Mouse (Mus musculus): ENCODE measurements around the gene Hrasls5. TPM values are rescaled to one million over a fixed set of nuclear protein-coding genes. Genes with fewer than 3 reads are reported as not detected.

Hrasls5 gene
- polyA plus RNA-seq, 1 experiment from 2014 or later, result not detected

- Histone ChIP-seq H3K9me3 (no peaks in the 10 kb centered on the region), H3K9ac (replicated peaks) (no peak overlapping the region), H3K4me3 (replicated peaks) (no peak overlapping the region), H3K4me1 (replicated peaks) (peaks cover 12% of the 10 kb centered on the region), H3K36me3 (no peaks in the 10 kb centered on the region), H3K4me2 (replicated peaks) (no peak overlapping the region), H3K27ac (no peak overlapping the region), H3K27me3 (peaks cover 28% of the 10 kb centered on the region)
- 79% methylated on average over 5 of the region's 5 CpGs for WGBS
- no peak for ATAC-seq
These were observed 4.0 kb downstream of the Hrasls5 start for GRCm38 (mm10) chr19:7616231-7616930.

DNA sequence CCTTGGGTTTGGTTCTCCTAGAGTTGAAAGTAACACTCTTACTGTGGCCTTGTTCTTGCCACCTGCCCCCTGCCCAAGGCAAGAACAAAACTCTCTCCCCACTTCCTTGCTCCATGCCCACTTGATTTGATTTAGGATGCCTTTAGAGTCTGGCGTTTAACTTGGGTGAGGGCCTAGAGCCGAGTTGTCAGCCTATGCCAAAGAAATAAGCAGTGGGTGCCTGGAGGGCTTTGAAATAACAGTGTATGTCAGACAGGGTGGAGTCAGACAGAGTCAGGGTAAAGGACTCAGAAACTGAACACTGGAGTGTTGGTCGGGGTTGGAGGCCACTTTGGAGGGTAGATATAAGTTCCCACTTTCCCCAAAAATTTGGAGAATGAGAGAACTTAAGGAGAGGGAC is 4.7 kb downstream of the Hrasls5 start:
- H3K27me3 ChIP-seq, result peaks cover 21% of the 10 kb centered on the region
- no peak overlapping the region for H3K27ac ChIP-seq
- H3K9ac ChIP-seq (replicated peaks), result no peak overlapping the region
- H3K36me3 ChIP-seq, result no peaks in the 10 kb centered on the region
- no peak for ATAC-seq
- H3K4me2 ChIP-seq (replicated peaks), result no peak overlapping the region
- H3K9me3 ChIP-seq, result no peaks in the 10 kb centered on the region
- 68% methylated on average over 3 of the region's 3 CpGs for WGBS
- no peak overlapping the region for H3K4me3 ChIP-seq (replicated peaks)
- peaks cover 5% of the 10 kb centered on the region for H3K4me1 ChIP-seq (replicated peaks)

DNA sequence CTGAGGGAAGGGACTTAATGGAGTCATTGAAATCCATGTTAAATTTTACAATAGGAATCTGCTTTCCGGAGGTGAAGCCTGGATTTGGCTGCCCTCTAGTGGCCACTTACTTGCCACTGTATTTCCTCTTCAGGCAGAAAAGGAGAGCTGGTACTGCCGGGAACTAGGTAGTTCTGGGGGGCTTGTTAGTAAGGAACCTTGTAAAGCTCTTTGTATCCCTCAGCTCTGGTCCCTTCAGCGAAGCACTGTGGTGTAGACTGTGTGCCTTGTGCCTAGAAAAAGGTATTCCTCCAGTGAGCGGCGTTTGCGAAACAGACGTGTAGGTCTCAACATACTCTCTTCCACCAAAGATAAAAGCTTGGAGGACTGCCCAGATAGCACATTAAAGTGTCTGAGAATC is 5.4 kb downstream of the Hrasls5 start:
- Histone ChIP-seq H3K4me1 (replicated peaks) (no peaks in the 10 kb centered on the region), H3K27ac (no peak overlapping the region), H3K27me3 (peaks cover 15% of the 10 kb centered on the region), H3K9ac (replicated peaks) (no peak overlapping the region), H3K9me3 (no peaks in the 10 kb centered on the region), H3K36me3 (no peaks in the 10 kb centered on the region), H3K4me3 (replicated peaks) (no peak overlapping the region), H3K4me2 (replicated peaks) (no peak overlapping the region)
- 44% methylated on average over 7 of the region's 7 CpGs for WGBS
- ATAC-seq, result peak; percentile 55; the same call in 1 of the 2 replicates

DNA sequence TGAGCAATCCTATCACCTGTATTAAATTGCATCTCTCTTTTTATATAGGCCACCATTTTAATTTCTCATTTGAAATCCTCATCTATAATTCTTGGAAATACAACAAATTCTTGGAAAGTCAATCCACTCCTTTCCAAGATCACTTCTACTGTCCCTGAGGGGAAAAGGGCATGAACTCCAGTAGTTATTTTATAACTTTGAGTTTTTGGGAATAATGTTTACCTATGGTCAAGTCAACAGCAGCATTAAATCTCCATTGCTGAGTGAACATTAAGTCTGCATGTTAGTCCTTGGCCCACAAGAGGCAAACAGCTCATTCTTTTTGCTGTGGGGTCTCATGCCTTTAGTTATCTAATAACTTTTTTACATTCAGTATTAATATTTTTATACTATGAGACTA is 20.7 kb downstream of the Hrasls5 start:
- no peak overlapping the region for H3K4me3 ChIP-seq (replicated peaks)
- H3K36me3 ChIP-seq, result no peaks in the 10 kb centered on the region
- no peak overlapping the region for H3K4me2 ChIP-seq (replicated peaks)
- no peaks in the 10 kb centered on the region for H3K27me3 ChIP-seq
- ATAC-seq, result no peak
- H3K9me3 ChIP-seq, result no peaks in the 10 kb centered on the region
- H3K9ac ChIP-seq (replicated peaks), result no peak overlapping the region
- no peaks in the 10 kb centered on the region for H3K4me1 ChIP-seq (replicated peaks)
- no peak overlapping the region for H3K27ac ChIP-seq

GRCm38 (mm10) chr19:7633786-7634185 is 21.4 kb downstream of the Hrasls5 start:
- Histone ChIP-seq H3K4me2 (replicated peaks) (no peak overlapping the region), H3K27ac (no peak overlapping the region), H3K4me3 (replicated peaks) (no peak overlapping the region), H3K36me3 (no peaks in the 10 kb centered on the region), H3K9ac (replicated peaks) (no peak overlapping the region), H3K27me3 (no peaks in the 10 kb centered on the region), H3K9me3 (no peaks in the 10 kb centered on the region), H3K4me1 (replicated peaks) (no peaks in the 10 kb centered on the region)
- WGBS, result 80% methylated on average over 1 of the region's 1 CpGs
- no peak for ATAC-seq

DNA sequence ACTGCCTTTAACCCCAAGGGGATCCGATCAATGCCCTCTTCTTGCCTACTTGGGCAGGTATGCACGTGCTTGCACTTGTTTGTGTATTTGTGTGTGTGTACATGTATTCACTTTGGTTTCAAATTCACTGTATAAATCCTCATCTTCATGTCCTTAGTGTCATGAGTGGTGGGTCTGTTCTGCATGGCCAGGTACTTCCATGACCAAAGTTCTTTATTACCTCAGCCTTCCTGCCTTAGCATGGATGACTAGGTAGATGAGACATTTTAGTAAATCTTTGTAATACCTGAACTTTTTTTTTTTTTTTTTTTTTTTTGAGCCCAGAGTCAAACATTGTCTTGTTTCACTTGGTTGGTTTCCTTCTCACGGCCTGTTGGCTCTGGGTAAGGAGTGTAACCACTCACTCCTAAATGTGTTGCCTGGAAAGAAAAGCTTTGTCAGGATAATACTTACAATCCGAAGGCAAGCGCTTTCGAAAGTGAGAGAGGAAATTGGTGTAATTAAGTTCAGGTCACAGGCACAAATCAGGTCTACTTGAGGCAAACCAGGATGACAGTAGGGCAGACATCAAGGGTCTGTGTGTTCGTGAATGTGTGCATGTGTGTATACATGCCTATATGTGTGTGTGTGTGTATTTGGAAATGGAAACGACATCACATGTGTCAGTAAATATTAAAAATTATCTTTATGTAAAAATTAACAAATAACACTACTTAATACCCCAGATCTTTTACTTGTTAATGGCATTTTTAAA is 36.7 kb downstream of the Hrasls5 start:
- Histone ChIP-seq H3K9me3 (no peaks in the 10 kb centered on the region), H3K36me3 (no peaks in the 10 kb centered on the region), H3K27ac (no peak overlapping the region), H3K9ac (replicated peaks) (no peak overlapping the region), H3K4me1 (replicated peaks) (no peaks in the 10 kb centered on the region), H3K4me3 (replicated peaks) (no peak overlapping the region), H3K4me2 (replicated peaks) (no peak overlapping the region), H3K27me3 (no peaks in the 10 kb centered on the region)
- WGBS, result 84% methylated on average over 8 of the region's 8 CpGs
- ATAC-seq, result no peak

GRCm38 (mm10) chr19:7672033-7672432 is 59.7 kb downstream of the Hrasls5 start:
- Histone ChIP-seq H3K27me3 (no peaks in the 10 kb centered on the region), H3K9me3 (no peaks in the 10 kb centered on the region), H3K4me2 (replicated peaks) (no peak overlapping the region), H3K9ac (replicated peaks) (no peak overlapping the region), H3K4me3 (replicated peaks) (no peak overlapping the region), H3K4me1 (replicated peaks) (no peaks in the 10 kb centered on the region), H3K36me3 (no peaks in the 10 kb centered on the region), H3K27ac (no peak overlapping the region)
- no peak for ATAC-seq
- 0% methylated on average over 1 of the region's 1 CpGs for WGBS

DNA sequence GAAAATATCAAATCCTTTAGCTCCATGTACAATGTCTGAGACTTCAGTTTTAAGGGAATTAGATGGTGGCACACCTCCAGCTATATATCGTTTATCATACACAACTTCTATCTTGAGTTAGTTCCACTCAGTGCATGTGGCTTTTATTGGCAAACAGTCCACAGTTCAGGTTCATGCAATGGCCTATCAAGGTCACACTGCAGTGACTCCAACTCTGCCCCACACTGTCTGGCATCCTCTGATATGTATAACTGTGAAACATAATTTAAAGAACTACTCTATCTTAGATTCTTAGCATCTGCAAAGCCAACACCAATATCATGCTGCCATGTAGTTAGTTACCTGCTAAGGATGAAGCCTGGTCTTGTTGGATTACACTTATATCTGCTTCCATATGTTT is 75.6 kb downstream of the Hrasls5 start:
- H3K9ac ChIP-seq (replicated peaks), result no peak overlapping the region
- H3K36me3 ChIP-seq, result no peaks in the 10 kb centered on the region
- ATAC-seq, result no peak
- no peak overlapping the region for H3K27ac ChIP-seq
- no peak overlapping the region for H3K4me2 ChIP-seq (replicated peaks)
- H3K4me1 ChIP-seq (replicated peaks), result no peaks in the 10 kb centered on the region
- no peak overlapping the region for H3K4me3 ChIP-seq (replicated peaks)
- H3K27me3 ChIP-seq, result no peaks in the 10 kb centered on the region
- 93% methylated on average over 1 of the region's 1 CpGs for WGBS
- H3K9me3 ChIP-seq, result no peaks in the 10 kb centered on the region

Other genes starting within 250 kb of the Hrasls5 start
- gene Spindoc, start 229.5 kb upstream of the Hrasls5 start, polyA plus RNA-seq (2015; fragmentation: Nextera tagmentation; extraction: Ambion mirVana), result 42.2 and 45.3 TPM in 2 replicates
- 16.7 and 17.5 TPM in 2 replicates for gene 2700081O15Rik, start 194.9 kb upstream of the Hrasls5 start, polyA plus RNA-seq (2015; fragmentation: Nextera tagmentation; extraction: Ambion mirVana)
- gene Rtn3, start 129.3 kb upstream of the Hrasls5 start, polyA plus RNA-seq (2015; fragmentation: Nextera tagmentation; extraction: Ambion mirVana), result 557 and 566 TPM in 2 replicates
- gene Atl3, start 118.5 kb upstream of the Hrasls5 start, polyA plus RNA-seq (2015; fragmentation: Nextera tagmentation; extraction: Ambion mirVana), result 6.0 and 6.3 TPM in 2 replicates
- 1.3 and 2.6 TPM in 2 replicates for gene Pla2g16, start 55.1 kb upstream of the Hrasls5 start, polyA plus RNA-seq (2015; fragmentation: Nextera tagmentation; extraction: Ambion mirVana)
- gene Lgals12, start 5.3 kb upstream of the Hrasls5 start, polyA plus RNA-seq (2015; fragmentation: Nextera tagmentation; extraction: Ambion mirVana), result 0.15 and 0.22 TPM in 2 replicates
- not detected in 2 replicates for gene Slc22a19, start 98.8 kb downstream of the Hrasls5 start, polyA plus RNA-seq (2015; fragmentation: Nextera tagmentation; extraction: Ambion mirVana)
- gene Slc22a26, start 190.1 kb downstream of the Hrasls5 start, polyA plus RNA-seq (2015; fragmentation: Nextera tagmentation; extraction: Ambion mirVana), result not detected in 2 replicates